Mouse (Mus musculus) myocyte (in vitro differentiated cells): ENCODE results near the gene Btg1.

Experiments
- CEBPB ChIP-seq: IDR thresholded peaks from 2 replicates; pipeline ENCODE4 v1.6.1; 2011; ENCODE audit warnings: mild to moderate bottlenecking, moderate library complexity; ENCODE audit not compliant: poor library complexity, insufficient read depth, severe bottlenecking
- E2F4 ChIP-seq: IDR thresholded peaks from one replicate; pipeline ENCODE4 v1.6.1; 2011; ENCODE audit warnings: mild to moderate bottlenecking, control low read depth, moderate library complexity; ENCODE audit not compliant: insufficient read depth
- MAX ChIP-seq: IDR thresholded peaks from one replicate; pipeline ENCODE4 v1.6.1; 2011; ENCODE audit warnings: low read depth, mild to moderate bottlenecking, control low read depth
- MYOD1 ChIP-seq, 3 experiments: IDR thresholded peaks; one replicate each; pipeline ENCODE4 v1.6.1; 2011; ENCODE audit warnings: control low read depth in 2 of 3, low read depth in 2 of 3, mild to moderate bottlenecking in 2 of 3, moderate library complexity in 1 of 3; ENCODE audit not compliant: insufficient read length in 2 of 3, control insufficient read depth in 1 of 3
- MYOG ChIP-seq, 3 experiments: IDR thresholded peaks; one replicate each; pipeline ENCODE4 v1.6.1; 2011; ENCODE audit warnings: control low read depth in 2 of 3, low read depth in 2 of 3, mild to moderate bottlenecking in 2 of 3; ENCODE audit not compliant: insufficient read length in 2 of 3, control insufficient read depth in 1 of 3, insufficient read depth in 1 of 3
- POLR2A ChIP-seq: IDR thresholded peaks from one replicate; pipeline ENCODE4 v1.6.1; 2011; ENCODE audit warnings: low read depth, mild to moderate bottlenecking, control low read depth, moderate library complexity; ENCODE audit not compliant: insufficient read length
- POLR2AphosphoS2 ChIP-seq: IDR thresholded peaks from one replicate; pipeline ENCODE4 v1.6.1; 2011; ENCODE audit warnings: low read depth, control low read depth; ENCODE audit not compliant: insufficient read length
- REST ChIP-seq: IDR thresholded peaks from one replicate; pipeline ENCODE4 v1.6.1; 2011; ENCODE audit warnings: mild to moderate bottlenecking, control low read depth, moderate library complexity; ENCODE audit not compliant: insufficient read depth, insufficient read length
- SRF ChIP-seq: IDR thresholded peaks from one replicate; pipeline ENCODE4 v1.6.1; 2011; ENCODE audit warnings: low read depth; ENCODE audit not compliant: control insufficient read depth, insufficient read length
- TCF12 ChIP-seq: IDR thresholded peaks from one replicate; pipeline ENCODE4 v1.6.1; 2011; ENCODE audit warnings: mild to moderate bottlenecking, control low read depth; ENCODE audit not compliant: poor library complexity, insufficient read depth, severe bottlenecking
- USF1 ChIP-seq: IDR thresholded peaks from one replicate; pipeline ENCODE4 v1.6.1; 2011; ENCODE audit warnings: low read depth, mild to moderate bottlenecking, control low read depth, moderate library complexity

- TF ChIP-seq MYOG (IDR thresholded peaks at IDR 0.05; ENCODE audit: control insufficient read depth in 1 of 3, insufficient read depth in 1 of 3, insufficient read length in 2 of 3, low read depth in 2 of 3) (no peak), E2F4 (no peak), TCF12 (no peak), CEBPB (no peak), POLR2A (no peak), POLR2AphosphoS2 (no peak), USF1 (no peak), MAX (no peak), MYOD1 (IDR thresholded peaks at IDR 0.05; ENCODE audit: control insufficient read depth in 1 of 3, insufficient read length in 2 of 3, low read depth in 2 of 3) (no peak), REST (no peak), SRF (no peak)
Observed at GRCm38 (mm10) chr10:96574786-96575185, 42.0 kb upstream of the Btg1 start.
